Mouse (Mus musculus) midbrain, embryonic 11.5 days (tissue): ENCODE results near the gene Cpeb3. TPM values are rescaled to one million over a fixed set of nuclear protein-coding genes. Genes with fewer than 3 reads are reported as not detected.

Experiments
- ATAC-seq: fragments of 200-750 bp; cut with Nextera tagmentation; 2 replicates; pipeline ENCODE4 v1.8.0; 2017; ENCODE audit warnings: moderate TSS enrichment, moderate library complexity; ENCODE audit not compliant: low FRiP score
- DNase-seq: peaks from one replicate; pipeline ENCODE4 v3.0.0; 2015; ENCODE audit warnings: low spot score; ENCODE audit errors: missing footprints
- H3K27ac ChIP-seq: fragments of 300-500 bp; sonication (generic); 2 replicates; pipeline ENCODE4 v1.5.1; 2014; ENCODE audit warnings: low read depth, low read length
- H3K27me3 ChIP-seq: fragments of 300-500 bp; sonication (generic); 2 replicates; pipeline ENCODE4 v1.6.1; 2014; ENCODE audit warnings: mild to moderate bottlenecking, low read length, moderate library complexity, mixed read lengths; ENCODE audit not compliant: control insufficient read depth, insufficient read depth
- H3K36me3 ChIP-seq: fragments of 300-500 bp; sonication (generic); 2 replicates; pipeline ENCODE4 v1.6.1; 2014; ENCODE audit warnings: mild to moderate bottlenecking, low read length, moderate library complexity, mixed read lengths; ENCODE audit not compliant: control insufficient read depth, insufficient read depth
- H3K4me1 ChIP-seq: fragments of 300-500 bp; sonication (generic); 2 replicates; pipeline ENCODE4 v1.6.1; 2014; ENCODE audit warnings: low read length; ENCODE audit not compliant: control insufficient read depth, insufficient read depth
- H3K4me2 ChIP-seq: fragments of 300-500 bp; sonication (generic); 2 replicates; pipeline ENCODE4 v1.6.1; 2014; ENCODE audit warnings: mild to moderate bottlenecking, moderate library complexity
- H3K4me3 ChIP-seq: fragments of 300-500 bp; sonication (generic); 2 replicates; pipeline ENCODE4 v1.5.1; 2014; ENCODE audit warnings: low read depth, low read length
- H3K9ac ChIP-seq: fragments of 300-500 bp; sonication (generic); 2 replicates; pipeline ENCODE4 v1.6.1; 2014; ENCODE audit warnings: low read length
- H3K9me3 ChIP-seq: fragments of 300-500 bp; sonication (generic); 2 replicates; pipeline ENCODE4 v1.6.1; 2016; ENCODE audit warnings: low read length; ENCODE audit not compliant: control insufficient read depth
- whole genome bisulfite sequencing: fragments of 180-500 bp; shearing (Covaris S2); extraction: QIAGEN DNeasy Blood & Tissue Kit; methylation state at CpG from one replicate; pipeline ENCODE4 v1.1.7; 2014; 5-methylcytosine and 5-hydroxymethylcytosine counted together
- polyA plus RNA-seq: library from polyadenylated mRNA; unstranded; fragments of >200 nt; fragmentation: Nextera tagmentation; extraction: Ambion mirVana; gene quantifications from 2 replicates; pipeline ENCODE4 v1.2.1, GENCODE M21; 2014

Gene Cpeb3
- polyA plus RNA-seq, 1 experiment from 2014 or later: 3.1 TPM

GRCm38 (mm10) chr19:37004557-37004956, 203.8 kb downstream of the Cpeb3 start:
- Histone ChIP-seq H3K4me2 (no peak overlapping the region), H3K36me3 (peaks cover 4% of the 10 kb centered on the region; the same call in 1 of the 2 replicates), H3K9ac (no peak overlapping the region), H3K27me3 (no peaks in the 10 kb centered on the region), H3K27ac (no peak overlapping the region), H3K4me3 (no peak overlapping the region), H3K9me3 (no peaks in the 10 kb centered on the region), H3K4me1 (no peaks in the 10 kb centered on the region)
- WGBS: 93% methylated on average over 5 of the region's 5 CpGs
- no peak for DNase-seq
- no peak for ATAC-seq

Other genes starting within 250 kb of the Cpeb3 start
- 155 and 159 TPM in 2 replicates for gene March5, start 1.1 kb downstream of the Cpeb3 start, polyA plus RNA-seq
- gene Ide, start 129.3 kb upstream of the Cpeb3 start, polyA plus RNA-seq: 59.8 and 65.3 TPM in 2 replicates
- gene Kif11, start 167.8 kb upstream of the Cpeb3 start, polyA plus RNA-seq: 97.6 and 114 TPM in 2 replicates
- 4.5 and 5.4 TPM in 2 replicates for gene Hhex, start 226.2 kb upstream of the Cpeb3 start, polyA plus RNA-seq